Mouse (Mus musculus): ENCODE results near the gene Tank. TPM values are rescaled to one million over a fixed set of nuclear protein-coding genes. Genes with fewer than 3 reads are reported as not detected.

The Tank gene
- polyA plus RNA-seq, 1 experiment from 2014 or later = 36.0 TPM

DNA sequence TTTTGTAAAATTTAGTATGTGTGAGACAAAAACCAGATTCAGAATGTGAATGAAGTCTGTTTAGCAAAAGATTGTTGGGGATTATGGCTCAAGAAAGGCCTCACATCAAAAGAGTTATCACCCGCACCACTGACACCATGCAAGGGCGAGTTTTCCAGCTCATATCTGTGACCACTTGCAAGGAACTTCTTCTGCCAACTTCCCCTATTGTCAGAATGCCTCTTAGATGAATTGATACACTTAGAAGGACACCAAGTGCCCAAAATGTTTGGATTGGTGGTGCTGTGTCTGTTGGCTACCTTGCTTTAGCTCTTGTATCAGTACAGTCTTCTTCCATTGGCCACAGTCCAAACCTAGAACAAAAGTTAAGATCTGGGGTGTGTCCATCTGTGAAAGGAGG lies 80.9 kb downstream of the Tank start:
- no peaks in the 10 kb centered on the region for H3K9me3 ChIP-seq (replicated peaks; ENCODE audit: control insufficient read depth, low read length)
- no peaks in the 10 kb centered on the region for H3K36me3 ChIP-seq (ENCODE audit: control insufficient read depth, insufficient read depth, low read length)
- no peak overlapping the region for H3K9ac ChIP-seq (ENCODE audit: low read length)
- H3K4me1 ChIP-seq (ENCODE audit: control insufficient read depth, insufficient read depth, low read length) = peaks cover 11% of the 10 kb centered on the region; the same call in 1 of the 2 replicates
- no peak for ATAC-seq (ENCODE audit: insufficient read depth, low FRiP score)
- whole genome bisulfite sequencing = 75% methylated on average over 2 of the region's 2 CpGs
- no peaks in the 10 kb centered on the region for H3K27me3 ChIP-seq (ENCODE audit: control insufficient read depth, insufficient read depth, low read length)
- no peak overlapping the region for H3K4me3 ChIP-seq (replicated peaks; ENCODE audit: low read length)
- no peak overlapping the region for H3K27ac ChIP-seq (ENCODE audit: low read length)
- H3K4me2 ChIP-seq (ENCODE audit: low read depth, low read length) = no peak overlapping the region

DNA sequence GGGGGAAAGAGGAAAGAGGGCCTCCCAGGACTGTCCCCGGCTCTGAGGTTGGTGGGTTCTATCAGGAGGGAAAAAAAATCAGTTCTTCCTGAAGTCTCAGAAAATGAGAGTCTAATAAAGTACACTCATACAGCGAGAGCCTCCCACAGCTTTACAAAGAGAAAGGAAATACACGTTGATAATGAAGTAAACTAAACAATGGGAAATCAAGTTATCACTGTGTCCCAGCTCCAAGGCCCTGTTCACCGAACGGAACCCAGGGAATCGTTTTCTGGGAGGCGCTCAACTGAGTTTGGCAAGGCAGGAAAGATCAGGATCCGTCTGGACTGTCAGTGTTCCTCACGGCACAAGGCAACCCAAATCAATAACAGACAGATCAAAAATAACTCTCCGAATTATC lies 84.4 kb downstream of the Tank start:
- Histone ChIP-seq H3K36me3 (ENCODE audit: control insufficient read depth, insufficient read depth, low read length) (no peaks in the 10 kb centered on the region), H3K9me3 (replicated peaks; ENCODE audit: control insufficient read depth, low read length) (no peaks in the 10 kb centered on the region), H3K4me2 (ENCODE audit: low read depth, low read length) (no peak overlapping the region), H3K9ac (ENCODE audit: low read length) (no peak overlapping the region), H3K4me3 (replicated peaks; ENCODE audit: low read length) (no peak overlapping the region), H3K4me1 (ENCODE audit: control insufficient read depth, insufficient read depth, low read length) (no peaks in the 10 kb centered on the region), H3K27me3 (ENCODE audit: control insufficient read depth, insufficient read depth, low read length) (no peaks in the 10 kb centered on the region), H3K27ac (ENCODE audit: low read length) (no peak overlapping the region)
- no peak for ATAC-seq (ENCODE audit: insufficient read depth, low FRiP score)
- 76% methylated on average over 10 of the region's 10 CpGs for WGBS

DNA sequence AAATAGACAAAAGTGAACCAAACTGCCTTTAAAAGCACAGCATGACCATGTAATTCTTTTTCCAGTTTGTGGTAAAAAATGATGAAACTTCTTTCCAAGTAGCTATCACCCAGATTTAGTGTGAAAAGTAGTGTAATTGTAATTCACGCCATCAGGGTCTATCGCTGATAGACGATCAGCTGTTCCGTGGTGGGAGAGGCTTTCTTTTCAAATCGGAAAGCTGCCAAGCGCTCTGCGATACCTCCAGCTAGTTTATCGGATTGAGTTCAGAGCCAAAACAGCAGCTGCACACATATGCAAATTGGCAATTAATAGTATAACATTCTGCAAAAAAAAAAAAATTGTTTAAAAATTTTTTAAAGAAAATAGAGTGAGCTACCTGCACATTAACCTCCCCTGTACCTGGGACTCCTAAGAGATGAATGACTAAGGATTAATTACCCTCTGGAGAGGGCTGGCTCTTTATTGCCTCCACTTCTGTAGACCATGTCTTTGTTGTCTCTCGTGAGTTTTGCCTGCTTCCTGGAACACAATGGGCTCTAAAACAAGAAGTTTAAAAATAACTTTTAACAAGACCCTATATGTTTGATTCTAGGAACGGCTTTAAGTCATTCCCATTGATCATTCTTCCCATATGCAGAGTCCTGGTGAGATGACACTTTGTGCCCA lies 85.3 kb downstream of the Tank start:
- Histone ChIP-seq H3K27ac (ENCODE audit: low read length) (no peak overlapping the region), H3K9me3 (replicated peaks; ENCODE audit: control insufficient read depth, low read length) (no peaks in the 10 kb centered on the region), H3K4me3 (replicated peaks; ENCODE audit: low read length) (no peak overlapping the region), H3K27me3 (ENCODE audit: control insufficient read depth, insufficient read depth, low read length) (no peaks in the 10 kb centered on the region), H3K4me2 (ENCODE audit: low read depth, low read length) (no peak overlapping the region), H3K9ac (ENCODE audit: low read length) (no peak overlapping the region), H3K36me3 (ENCODE audit: control insufficient read depth, insufficient read depth, low read length) (no peaks in the 10 kb centered on the region), H3K4me1 (ENCODE audit: control insufficient read depth, insufficient read depth, low read length) (no peaks in the 10 kb centered on the region)
- 72% methylated on average over 10 of the region's 10 CpGs for WGBS
- no peak for ATAC-seq (ENCODE audit: insufficient read depth, low FRiP score)

GRCm38 (mm10) chr2:61667420-61667819 lies 89.0 kb downstream of the Tank start:
- no peak overlapping the region for H3K27ac ChIP-seq (ENCODE audit: low read length)
- no peaks in the 10 kb centered on the region for H3K4me1 ChIP-seq (ENCODE audit: control insufficient read depth, insufficient read depth, low read length)
- H3K4me2 ChIP-seq (ENCODE audit: low read depth, low read length) = no peak overlapping the region
- no peaks in the 10 kb centered on the region for H3K9me3 ChIP-seq (replicated peaks; ENCODE audit: control insufficient read depth, low read length)
- H3K4me3 ChIP-seq (replicated peaks; ENCODE audit: low read length) = no peak overlapping the region
- WGBS = 90% methylated on average over 7 of the region's 7 CpGs
- no peaks in the 10 kb centered on the region for H3K36me3 ChIP-seq (ENCODE audit: control insufficient read depth, insufficient read depth, low read length)
- no peaks in the 10 kb centered on the region for H3K27me3 ChIP-seq (ENCODE audit: control insufficient read depth, insufficient read depth, low read length)
- no peak overlapping the region for H3K9ac ChIP-seq (ENCODE audit: low read length)
- ATAC-seq (ENCODE audit: insufficient read depth, low FRiP score) = no peak

DNA sequence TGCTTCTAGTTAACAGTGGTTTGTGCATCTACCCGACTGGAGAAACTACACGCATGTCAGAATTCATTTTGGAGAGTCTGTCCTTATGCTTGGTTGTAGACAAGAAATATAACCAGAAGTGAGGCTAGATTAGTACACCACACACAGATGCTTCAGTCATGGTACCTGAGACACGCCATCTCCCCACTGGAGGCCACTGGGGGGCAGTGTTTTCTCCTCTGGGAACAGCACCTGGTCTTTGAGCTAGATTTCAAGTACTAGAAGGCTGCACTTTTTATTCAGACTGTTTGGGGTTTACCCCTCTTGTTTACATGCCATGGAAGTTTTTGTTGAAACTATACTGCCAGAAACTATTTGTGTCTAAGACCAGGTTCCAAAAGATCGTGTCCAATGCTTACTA lies 89.9 kb downstream of the Tank start:
- Histone ChIP-seq H3K36me3 (ENCODE audit: control insufficient read depth, insufficient read depth, low read length) (no peaks in the 10 kb centered on the region), H3K9me3 (replicated peaks; ENCODE audit: control insufficient read depth, low read length) (no peaks in the 10 kb centered on the region), H3K4me2 (ENCODE audit: low read depth, low read length) (no peak overlapping the region), H3K4me1 (ENCODE audit: control insufficient read depth, insufficient read depth, low read length) (no peaks in the 10 kb centered on the region), H3K9ac (ENCODE audit: low read length) (no peak overlapping the region), H3K27me3 (ENCODE audit: control insufficient read depth, insufficient read depth, low read length) (no peaks in the 10 kb centered on the region), H3K4me3 (replicated peaks; ENCODE audit: low read length) (no peak overlapping the region), H3K27ac (ENCODE audit: low read length) (no peak overlapping the region)
- WGBS = 32% methylated on average over 4 of the region's 4 CpGs
- ATAC-seq (ENCODE audit: insufficient read depth, low FRiP score) = no peak

DNA sequence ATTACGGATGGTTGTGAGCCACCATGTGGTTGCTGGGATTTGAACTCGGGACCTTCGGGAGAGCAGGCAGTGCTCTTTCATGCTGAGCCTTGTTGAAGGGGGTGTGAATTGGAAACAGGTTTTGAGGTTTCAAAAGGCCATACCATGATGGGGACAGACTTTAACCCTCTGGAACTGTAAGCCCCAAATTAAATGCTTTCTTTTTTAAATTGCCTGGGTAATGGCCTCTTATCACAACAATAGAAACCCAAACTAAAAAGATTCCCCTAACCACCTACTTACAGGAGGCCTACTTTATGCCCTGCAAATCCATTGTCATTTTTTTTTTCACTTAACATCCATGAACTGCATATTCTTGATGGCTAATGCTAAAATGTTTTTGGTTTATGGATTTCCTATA lies 96.2 kb downstream of the Tank start:
- Histone ChIP-seq H3K27me3 (ENCODE audit: control insufficient read depth, insufficient read depth, low read length) (no peaks in the 10 kb centered on the region), H3K4me1 (ENCODE audit: control insufficient read depth, insufficient read depth, low read length) (no peaks in the 10 kb centered on the region), H3K4me2 (ENCODE audit: low read depth, low read length) (no peak overlapping the region), H3K27ac (ENCODE audit: low read length) (no peak overlapping the region), H3K9ac (ENCODE audit: low read length) (no peak overlapping the region), H3K9me3 (replicated peaks; ENCODE audit: control insufficient read depth, low read length) (no peaks in the 10 kb centered on the region), H3K36me3 (ENCODE audit: control insufficient read depth, insufficient read depth, low read length) (no peaks in the 10 kb centered on the region), H3K4me3 (replicated peaks; ENCODE audit: low read length) (no peak overlapping the region)
- no peak for ATAC-seq (ENCODE audit: insufficient read depth, low FRiP score)
- WGBS = 89% methylated on average over 3 of the region's 3 CpGs

- ATAC-seq (ENCODE audit: insufficient read depth, low FRiP score) = no peak
These were observed 103.2 kb downstream of the Tank start for GRCm38 (mm10) chr2:61681572-61681971.

DNA sequence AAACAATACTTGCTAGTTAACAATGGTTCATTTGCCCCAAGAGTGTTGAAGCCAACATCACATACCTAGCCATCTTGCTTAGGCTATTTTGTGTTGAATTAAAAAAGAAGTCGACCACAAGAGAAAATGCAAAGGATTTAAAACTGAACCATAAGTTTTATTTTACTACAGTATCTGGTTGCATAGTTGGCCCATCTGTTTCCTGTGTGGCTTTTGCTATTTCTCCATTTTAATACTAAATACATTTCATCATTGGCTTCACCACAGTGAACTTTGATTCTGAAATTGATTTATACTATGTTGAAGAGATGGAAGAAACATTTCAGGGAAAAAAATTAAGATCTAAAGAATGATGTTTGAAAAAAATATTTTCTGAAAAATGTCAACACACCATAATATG lies 108.1 kb downstream of the Tank start:
- H3K27me3 ChIP-seq (ENCODE audit: control insufficient read depth, insufficient read depth, low read length) = no peaks in the 10 kb centered on the region
- H3K27ac ChIP-seq (ENCODE audit: low read length) = no peak overlapping the region
- no peak overlapping the region for H3K4me2 ChIP-seq (ENCODE audit: low read depth, low read length)
- H3K36me3 ChIP-seq (ENCODE audit: control insufficient read depth, insufficient read depth, low read length) = no peaks in the 10 kb centered on the region
- no peaks in the 10 kb centered on the region for H3K9me3 ChIP-seq (replicated peaks; ENCODE audit: control insufficient read depth, low read length)
- WGBS = 78% methylated on average over 1 of the region's 1 CpGs
- H3K4me3 ChIP-seq (replicated peaks; ENCODE audit: low read length) = no peak overlapping the region
- no peaks in the 10 kb centered on the region for H3K4me1 ChIP-seq (ENCODE audit: control insufficient read depth, insufficient read depth, low read length)
- H3K9ac ChIP-seq (ENCODE audit: low read length) = no peak overlapping the region
- ATAC-seq (ENCODE audit: insufficient read depth, low FRiP score) = no peak

More at GRCm38 (mm10) chr2:61681572-61681971, 103.2 kb downstream of the Tank start:
- Histone ChIP-seq H3K36me3 (ENCODE audit: control insufficient read depth, insufficient read depth, low read length) (no peaks in the 10 kb centered on the region), H3K4me1 (ENCODE audit: control insufficient read depth, insufficient read depth, low read length) (no peaks in the 10 kb centered on the region), H3K9ac (ENCODE audit: low read length) (no peak overlapping the region), H3K9me3 (replicated peaks; ENCODE audit: control insufficient read depth, low read length) (no peaks in the 10 kb centered on the region), H3K27ac (ENCODE audit: low read length) (no peak overlapping the region), H3K4me3 (replicated peaks; ENCODE audit: low read length) (no peak overlapping the region), H3K4me2 (ENCODE audit: low read depth, low read length) (no peak overlapping the region), H3K27me3 (ENCODE audit: control insufficient read depth, insufficient read depth, low read length) (no peaks in the 10 kb centered on the region)
- 81% methylated on average over 1 of the region's 1 CpGs for WGBS

DNA sequence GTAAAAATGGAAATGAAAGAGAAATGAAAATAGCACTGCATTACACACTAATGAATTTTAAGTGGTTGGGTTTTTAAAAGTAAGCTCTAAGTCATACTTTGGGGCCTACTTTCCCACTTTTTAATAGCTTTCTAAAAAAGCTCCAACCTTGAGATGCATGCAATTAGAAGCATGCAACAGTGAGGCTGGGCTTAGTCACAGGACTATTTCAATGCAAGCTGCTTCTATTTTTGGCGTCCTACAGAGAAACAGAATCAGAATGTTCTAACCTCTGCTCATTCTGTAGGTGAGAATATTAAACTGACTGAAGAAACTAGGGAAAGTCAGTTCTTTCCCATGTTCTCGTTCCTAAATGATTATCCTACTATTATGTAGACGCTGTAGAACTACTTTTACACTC lies 110.7 kb downstream of the Tank start:
- Histone ChIP-seq H3K4me1 (ENCODE audit: control insufficient read depth, insufficient read depth, low read length) (no peaks in the 10 kb centered on the region), H3K9me3 (replicated peaks; ENCODE audit: control insufficient read depth, low read length) (no peaks in the 10 kb centered on the region), H3K36me3 (ENCODE audit: control insufficient read depth, insufficient read depth, low read length) (no peaks in the 10 kb centered on the region), H3K27ac (ENCODE audit: low read length) (no peak overlapping the region), H3K9ac (ENCODE audit: low read length) (no peak overlapping the region), H3K27me3 (ENCODE audit: control insufficient read depth, insufficient read depth, low read length) (no peaks in the 10 kb centered on the region), H3K4me2 (ENCODE audit: low read depth, low read length) (no peak overlapping the region), H3K4me3 (replicated peaks; ENCODE audit: low read length) (no peak overlapping the region)
- 81% methylated on average over 3 of the region's 3 CpGs for WGBS
- no peak for ATAC-seq (ENCODE audit: insufficient read depth, low FRiP score)

Data from stomach, embryonic 16.5 days (tissue).